Mouse (Mus musculus): ENCODE results near the gene Cxcl2. TPM values are rescaled to one million over a fixed set of nuclear protein-coding genes. Genes with fewer than 3 reads are reported as not detected.
A peak's percentile ranks its signal among the peaks of the same experiment; 100 is the strongest.

Gene Cxcl2
- polyA plus RNA-seq (2015; fragmentation: Nextera tagmentation; extraction: Ambion mirVana): not detected in 2 replicates

- Histone ChIP-seq H3K27me3 (replicated peaks; ENCODE audit: control insufficient read depth, insufficient read depth, low read length) (peaks cover 10% of the 10 kb centered on the region), H3K27ac (ENCODE audit: low read depth, low read length) (no peak within 1 kb of the TSS), H3K9me3 (ENCODE audit: control insufficient read depth, low read length) (no peaks in the 10 kb centered on the region), H3K4me2 (ENCODE audit: low read length) (peak within 1 kb of the TSS; percentile 84), H3K4me3 (ENCODE audit: low read length) (peak within 1 kb of the TSS; percentile 40), H3K9ac (ENCODE audit: low read depth, low read length) (peak within 1 kb of the TSS; percentile 23), H3K36me3 (ENCODE audit: control insufficient read depth, insufficient read depth, low read length) (no peaks in the 10 kb centered on the region), H3K4me1 (ENCODE audit: control insufficient read depth, insufficient read depth, low read depth, low read length) (peaks cover 8% of the 10 kb centered on the region)
- 6% methylated on average over 21 of the region's 22 CpGs for WGBS
- peak; percentile 77 for ATAC-seq
These were observed at the start of gene Cxcl2 for GRCm38 (mm10) chr5:90903339-90904020. Cxcl2 (plus strand) TSS chr5:90903871.

GRCm38 (mm10) chr5:90855308-90856230 is 48.1 kb upstream of the Cxcl2 start:
- no peaks in the 10 kb centered on the region for H3K9me3 ChIP-seq (ENCODE audit: control insufficient read depth, low read length)
- H3K4me3 ChIP-seq (ENCODE audit: low read length): no peak overlapping the region
- no peak for ATAC-seq
- WGBS: 82% methylated on average over 7 of the region's 7 CpGs
- H3K27ac ChIP-seq (ENCODE audit: low read depth, low read length): no peak overlapping the region
- no peaks in the 10 kb centered on the region for H3K27me3 ChIP-seq (replicated peaks; ENCODE audit: control insufficient read depth, insufficient read depth, low read length)
- no peaks in the 10 kb centered on the region for H3K36me3 ChIP-seq (ENCODE audit: control insufficient read depth, insufficient read depth, low read length)
- no peak overlapping the region for H3K4me2 ChIP-seq (ENCODE audit: low read length)
- H3K9ac ChIP-seq (ENCODE audit: low read depth, low read length): no peak overlapping the region
- no peaks in the 10 kb centered on the region for H3K4me1 ChIP-seq (ENCODE audit: control insufficient read depth, insufficient read depth, low read depth, low read length)

- ATAC-seq: no peak
- H3K4me1 ChIP-seq (ENCODE audit: control insufficient read depth, insufficient read depth, low read depth, low read length): no peaks in the 10 kb centered on the region
- no peak overlapping the region for H3K4me3 ChIP-seq (ENCODE audit: low read length)
- H3K9ac ChIP-seq (ENCODE audit: low read depth, low read length): no peak overlapping the region
- H3K27ac ChIP-seq (ENCODE audit: low read depth, low read length): no peak overlapping the region
- H3K36me3 ChIP-seq (ENCODE audit: control insufficient read depth, insufficient read depth, low read length): no peaks in the 10 kb centered on the region
- no peaks in the 10 kb centered on the region for H3K9me3 ChIP-seq (ENCODE audit: control insufficient read depth, low read length)
- no peaks in the 10 kb centered on the region for H3K27me3 ChIP-seq (replicated peaks; ENCODE audit: control insufficient read depth, insufficient read depth, low read length)
- H3K4me2 ChIP-seq (ENCODE audit: low read length): no peak overlapping the region
- 76% methylated on average over 5 of the region's 5 CpGs for WGBS
These were observed 46.2 kb upstream of the Cxcl2 start for GRCm38 (mm10) chr5:90857463-90857862.

GRCm38 (mm10) chr5:90858429-90858828 is 45.2 kb upstream of the Cxcl2 start:
- 89% methylated on average over 2 of the region's 2 CpGs for WGBS
- Histone ChIP-seq H3K4me1 (ENCODE audit: control insufficient read depth, insufficient read depth, low read depth, low read length) (no peaks in the 10 kb centered on the region), H3K9ac (ENCODE audit: low read depth, low read length) (no peak overlapping the region), H3K36me3 (ENCODE audit: control insufficient read depth, insufficient read depth, low read length) (no peaks in the 10 kb centered on the region), H3K4me2 (ENCODE audit: low read length) (no peak overlapping the region), H3K4me3 (ENCODE audit: low read length) (no peak overlapping the region), H3K27me3 (replicated peaks; ENCODE audit: control insufficient read depth, insufficient read depth, low read length) (no peaks in the 10 kb centered on the region), H3K9me3 (ENCODE audit: control insufficient read depth, low read length) (no peaks in the 10 kb centered on the region), H3K27ac (ENCODE audit: low read depth, low read length) (no peak overlapping the region)
- no peak for ATAC-seq

DNA sequence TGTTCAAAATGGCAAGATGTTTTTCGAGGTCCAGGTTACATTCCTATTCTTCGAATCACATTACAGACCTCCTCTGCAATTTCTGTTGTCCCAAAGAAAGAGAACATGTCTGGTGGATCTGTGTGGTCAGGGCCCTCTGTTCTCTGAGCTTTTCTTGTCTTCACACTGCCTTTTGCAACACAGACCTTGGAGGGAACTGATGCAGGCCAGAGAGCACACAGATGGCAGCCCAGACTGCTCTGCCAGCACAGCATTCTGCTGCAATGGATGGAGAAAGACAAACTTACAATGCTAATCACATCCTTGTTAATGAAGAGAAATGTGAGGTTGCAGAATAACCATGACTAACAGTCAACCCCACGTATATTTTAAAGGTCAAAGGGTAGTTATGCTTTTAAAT is 44.6 kb upstream of the Cxcl2 start:
- H3K27me3 ChIP-seq (replicated peaks; ENCODE audit: control insufficient read depth, insufficient read depth, low read length): no peaks in the 10 kb centered on the region
- no peak overlapping the region for H3K27ac ChIP-seq (ENCODE audit: low read depth, low read length)
- H3K4me3 ChIP-seq (ENCODE audit: low read length): no peak overlapping the region
- no peak for ATAC-seq
- no peak overlapping the region for H3K9ac ChIP-seq (ENCODE audit: low read depth, low read length)
- no peak overlapping the region for H3K4me2 ChIP-seq (ENCODE audit: low read length)
- no peaks in the 10 kb centered on the region for H3K36me3 ChIP-seq (ENCODE audit: control insufficient read depth, insufficient read depth, low read length)
- WGBS: 73% methylated on average over 3 of the region's 3 CpGs
- no peaks in the 10 kb centered on the region for H3K9me3 ChIP-seq (ENCODE audit: control insufficient read depth, low read length)
- H3K4me1 ChIP-seq (ENCODE audit: control insufficient read depth, insufficient read depth, low read depth, low read length): no peaks in the 10 kb centered on the region

DNA sequence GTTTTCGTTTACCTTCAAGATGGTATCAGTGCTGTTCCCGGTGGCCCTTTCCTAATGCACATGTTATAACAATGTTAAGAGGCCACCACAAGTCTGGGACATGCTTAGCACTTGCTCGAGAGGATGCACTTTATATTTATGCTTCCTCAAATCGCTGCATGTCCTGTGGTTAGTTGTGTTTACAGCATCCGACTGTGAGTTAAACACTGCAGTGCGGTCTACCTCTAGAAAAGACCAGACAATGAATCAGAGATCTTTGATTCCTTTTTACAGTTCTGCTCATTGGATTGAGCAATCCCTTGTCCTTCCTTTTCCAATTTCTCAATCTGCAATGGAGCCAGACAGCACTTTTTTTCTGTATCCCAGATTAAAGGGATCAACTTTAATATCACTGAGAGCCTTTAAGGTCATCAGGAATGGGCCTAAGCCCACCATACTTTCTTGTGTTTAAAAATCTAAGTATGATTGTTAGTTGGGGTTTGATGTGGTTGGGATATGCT is 41.7 kb upstream of the Cxcl2 start:
- 89% methylated on average over 6 of the region's 6 CpGs for WGBS
- Histone ChIP-seq H3K36me3 (ENCODE audit: control insufficient read depth, insufficient read depth, low read length) (no peaks in the 10 kb centered on the region), H3K4me1 (ENCODE audit: control insufficient read depth, insufficient read depth, low read depth, low read length) (no peaks in the 10 kb centered on the region), H3K4me3 (ENCODE audit: low read length) (no peak overlapping the region), H3K9ac (ENCODE audit: low read depth, low read length) (no peak overlapping the region), H3K4me2 (ENCODE audit: low read length) (no peak overlapping the region), H3K27me3 (replicated peaks; ENCODE audit: control insufficient read depth, insufficient read depth, low read length) (no peaks in the 10 kb centered on the region), H3K27ac (ENCODE audit: low read depth, low read length) (no peak overlapping the region), H3K9me3 (ENCODE audit: control insufficient read depth, low read length) (no peaks in the 10 kb centered on the region)
- no peak for ATAC-seq

- H3K27ac ChIP-seq (ENCODE audit: low read depth, low read length): no peak overlapping the region
- no peak overlapping the region for H3K4me2 ChIP-seq (ENCODE audit: low read length)
- H3K9ac ChIP-seq (ENCODE audit: low read depth, low read length): no peak overlapping the region
- no peaks in the 10 kb centered on the region for H3K27me3 ChIP-seq (replicated peaks; ENCODE audit: control insufficient read depth, insufficient read depth, low read length)
- no peaks in the 10 kb centered on the region for H3K9me3 ChIP-seq (ENCODE audit: control insufficient read depth, low read length)
- H3K36me3 ChIP-seq (ENCODE audit: control insufficient read depth, insufficient read depth, low read length): no peaks in the 10 kb centered on the region
- no peaks in the 10 kb centered on the region for H3K4me1 ChIP-seq (ENCODE audit: control insufficient read depth, insufficient read depth, low read depth, low read length)
- no peak for ATAC-seq
- H3K4me3 ChIP-seq (ENCODE audit: low read length): no peak overlapping the region
These were observed 36.9 kb upstream of the Cxcl2 start for GRCm38 (mm10) chr5:90866770-90867169.

DNA sequence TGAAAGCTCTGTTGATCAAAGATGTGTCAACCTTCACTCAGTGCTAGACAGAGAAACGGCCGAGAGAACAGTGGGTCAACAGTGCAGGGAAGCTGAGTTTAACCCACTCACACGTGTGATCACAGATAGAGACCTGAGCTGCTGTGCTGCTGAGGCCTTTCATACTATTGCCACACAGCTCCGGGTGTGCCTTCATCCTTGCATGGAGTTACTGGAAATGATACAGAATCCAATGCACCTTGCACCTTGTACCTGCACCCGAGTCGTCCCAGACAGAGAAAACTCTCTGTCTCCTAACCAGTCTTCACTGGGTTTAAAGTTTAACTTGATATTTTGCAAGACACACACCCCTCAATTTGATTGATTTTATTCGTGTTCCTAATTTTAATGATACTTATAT is 31.3 kb upstream of the Cxcl2 start:
- Histone ChIP-seq H3K27me3 (replicated peaks; ENCODE audit: control insufficient read depth, insufficient read depth, low read length) (no peaks in the 10 kb centered on the region), H3K4me1 (ENCODE audit: control insufficient read depth, insufficient read depth, low read depth, low read length) (no peaks in the 10 kb centered on the region), H3K36me3 (ENCODE audit: control insufficient read depth, insufficient read depth, low read length) (no peaks in the 10 kb centered on the region), H3K27ac (ENCODE audit: low read depth, low read length) (no peak overlapping the region), H3K9me3 (ENCODE audit: control insufficient read depth, low read length) (no peaks in the 10 kb centered on the region), H3K4me3 (ENCODE audit: low read length) (no peak overlapping the region), H3K4me2 (ENCODE audit: low read length) (no peak overlapping the region), H3K9ac (ENCODE audit: low read depth, low read length) (no peak overlapping the region)
- no peak for ATAC-seq
- 83% methylated on average over 7 of the region's 7 CpGs for WGBS

- no peak overlapping the region for H3K27ac ChIP-seq (ENCODE audit: low read depth, low read length)
- no peaks in the 10 kb centered on the region for H3K27me3 ChIP-seq (replicated peaks; ENCODE audit: control insufficient read depth, insufficient read depth, low read length)
- ATAC-seq: no peak
- no peak overlapping the region for H3K4me3 ChIP-seq (ENCODE audit: low read length)
- no peak overlapping the region for H3K9ac ChIP-seq (ENCODE audit: low read depth, low read length)
- no peaks in the 10 kb centered on the region for H3K36me3 ChIP-seq (ENCODE audit: control insufficient read depth, insufficient read depth, low read length)
- H3K9me3 ChIP-seq (ENCODE audit: control insufficient read depth, low read length): no peaks in the 10 kb centered on the region
- H3K4me1 ChIP-seq (ENCODE audit: control insufficient read depth, insufficient read depth, low read depth, low read length): no peaks in the 10 kb centered on the region
- no peak overlapping the region for H3K4me2 ChIP-seq (ENCODE audit: low read length)
- WGBS: 83% methylated on average over 4 of the region's 4 CpGs
These were observed 27.6 kb upstream of the Cxcl2 start for GRCm38 (mm10) chr5:90876045-90876444.

Data from hindbrain, embryonic 16.5 days (tissue).